Mouse (Mus musculus) thymus, adult 2 months (tissue): ENCODE data around the gene Hils1. TPM values are rescaled to one million over a fixed set of nuclear protein-coding genes. Genes with fewer than 3 reads are reported as not detected.

Source experiments
- DNase-seq: peaks from one replicate; pipeline ENCODE4 v3.0.0; 2021
- H3K27ac ChIP-seq: fragments of 200-500 bp; 2 replicates; pipeline ENCODE4 v1.5.1; 2012; ENCODE audit warnings: low read length, control low read depth; ENCODE audit not compliant: control insufficient read depth, insufficient read depth
- H3K27me3 ChIP-seq: fragments of 200-500 bp; 2 replicates; pipeline ENCODE4 v1.6.1; 2012; ENCODE audit warnings: mild to moderate bottlenecking, low read length, moderate library complexity, mixed read lengths; ENCODE audit not compliant: control insufficient read depth, insufficient read depth
- H3K36me3 ChIP-seq: fragments of 200-500 bp; 2 replicates; pipeline ENCODE4 v1.6.1; 2012; ENCODE audit warnings: mild to moderate bottlenecking, low read length, moderate library complexity; ENCODE audit not compliant: control insufficient read depth, insufficient read depth
- H3K4me1 ChIP-seq: fragments of 200-500 bp; replicated peaks from 2 replicates; pipeline ENCODE4 v1.6.1; 2012; ENCODE audit warnings: low read length; ENCODE audit not compliant: control insufficient read depth, insufficient read depth
- H3K4me3 ChIP-seq: fragments of 200-500 bp; 2 replicates; pipeline ENCODE4 v1.5.1; 2012; ENCODE audit warnings: mild to moderate bottlenecking, low read length, control low read depth, moderate library complexity; ENCODE audit not compliant: control insufficient read depth, insufficient read depth
- CTCF ChIP-seq: fragments of 200-500 bp; IDR thresholded peaks from 2 replicates; pipeline ENCODE4 v1.5.1; 2012; ENCODE audit warnings: mild to moderate bottlenecking, control low read depth, low read length, moderate library complexity, borderline replicate concordance; ENCODE audit not compliant: control insufficient read depth, poor library complexity, insufficient read depth; ENCODE audit errors: extremely low read depth
- POLR2A ChIP-seq: fragments of 200-500 bp; IDR thresholded peaks from 2 replicates; pipeline ENCODE4 v1.6.1; 2012; ENCODE audit warnings: mild to moderate bottlenecking, low read length, control low read depth, moderate library complexity; ENCODE audit not compliant: control insufficient read depth, poor library complexity, insufficient read depth; ENCODE audit errors: extremely low read depth
- WGBS: fragments of 180-500 bp; shearing (Covaris S2); methylation state at CpG from one replicate; pipeline ENCODE4 v1.1.7; 2018; 5-methylcytosine and 5-hydroxymethylcytosine counted together
- polyA plus RNA-seq: library from polyadenylated mRNA; depleted of rRNA; stranded (reverse); fragments of >200 nt; gene quantifications from 2 replicates; pipeline ENCODE4 v1.2.3, GENCODE M21; 2012

Hils1 gene
- polyA plus RNA-seq, 1 experiment, result 0.12 TPM

GRCm38 (mm10) chr11:94985822-94986221, 18.4 kb downstream of the Hils1 start:
- no peak for TF ChIP-seq CTCF
- TF ChIP-seq POLR2A, result no peak
- Histone ChIP-seq H3K4me1 (peaks cover 41% of the 10 kb centered on the region), H3K36me3 (no peaks in the 10 kb centered on the region), H3K4me3 (no peak overlapping the region), H3K27ac (no peak overlapping the region), H3K27me3 (no peaks in the 10 kb centered on the region)
- 82% methylated on average over 5 of the region's 5 CpGs for WGBS
- no peak for DNase-seq

DNA sequence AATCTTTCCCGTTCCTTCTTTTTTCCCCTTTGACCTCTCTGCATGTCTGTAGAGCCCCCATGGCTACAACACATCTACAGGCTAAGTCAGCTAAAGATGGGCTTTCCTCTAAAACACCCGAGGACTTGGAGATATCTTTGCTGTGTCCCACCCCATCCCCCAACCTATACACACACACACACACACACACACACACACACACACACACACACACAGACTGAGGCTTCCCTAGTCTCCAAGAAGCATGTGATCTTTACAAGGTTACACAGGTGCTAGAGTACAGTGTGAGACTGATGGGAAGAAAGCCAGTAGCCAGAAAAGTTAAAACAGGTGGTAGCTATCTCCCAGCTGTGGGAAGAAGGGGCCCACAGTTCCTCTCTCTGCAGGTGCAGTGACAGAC, 19.0 kb downstream of the Hils1 start:
- Histone ChIP-seq H3K4me1 (peaks cover 41% of the 10 kb centered on the region), H3K36me3 (no peaks in the 10 kb centered on the region), H3K27ac (no peak overlapping the region), H3K27me3 (no peaks in the 10 kb centered on the region), H3K4me3 (no peak overlapping the region)
- WGBS, result 54% methylated on average over 2 of the region's 2 CpGs
- TF ChIP-seq POLR2A (no peak), CTCF (no peak)
- DNase-seq, result peak; percentile 25

GRCm38 (mm10) chr11:94987341-94987740, 19.9 kb downstream of the Hils1 start:
- TF ChIP-seq CTCF (no peak), POLR2A (no peak)
- Histone ChIP-seq H3K36me3 (no peaks in the 10 kb centered on the region), H3K4me3 (no peak overlapping the region), H3K27me3 (no peaks in the 10 kb centered on the region), H3K4me1 (peaks cover 41% of the 10 kb centered on the region), H3K27ac (no peak overlapping the region)
- DNase-seq, result no peak
- WGBS, result 70% methylated on average over 6 of the region's 6 CpGs

GRCm38 (mm10) chr11:94987851-94988250, 20.5 kb downstream of the Hils1 start:
- TF ChIP-seq POLR2A, result no peak
- TF ChIP-seq CTCF, result no peak
- no peaks in the 10 kb centered on the region for H3K36me3 ChIP-seq
- H3K27me3 ChIP-seq, result no peaks in the 10 kb centered on the region
- WGBS, result 84% methylated on average over 8 of the region's 8 CpGs
- no peak overlapping the region for H3K4me3 ChIP-seq
- no peak overlapping the region for H3K27ac ChIP-seq
- H3K4me1 ChIP-seq, result peaks cover 45% of the 10 kb centered on the region
- no peak for DNase-seq

DNA sequence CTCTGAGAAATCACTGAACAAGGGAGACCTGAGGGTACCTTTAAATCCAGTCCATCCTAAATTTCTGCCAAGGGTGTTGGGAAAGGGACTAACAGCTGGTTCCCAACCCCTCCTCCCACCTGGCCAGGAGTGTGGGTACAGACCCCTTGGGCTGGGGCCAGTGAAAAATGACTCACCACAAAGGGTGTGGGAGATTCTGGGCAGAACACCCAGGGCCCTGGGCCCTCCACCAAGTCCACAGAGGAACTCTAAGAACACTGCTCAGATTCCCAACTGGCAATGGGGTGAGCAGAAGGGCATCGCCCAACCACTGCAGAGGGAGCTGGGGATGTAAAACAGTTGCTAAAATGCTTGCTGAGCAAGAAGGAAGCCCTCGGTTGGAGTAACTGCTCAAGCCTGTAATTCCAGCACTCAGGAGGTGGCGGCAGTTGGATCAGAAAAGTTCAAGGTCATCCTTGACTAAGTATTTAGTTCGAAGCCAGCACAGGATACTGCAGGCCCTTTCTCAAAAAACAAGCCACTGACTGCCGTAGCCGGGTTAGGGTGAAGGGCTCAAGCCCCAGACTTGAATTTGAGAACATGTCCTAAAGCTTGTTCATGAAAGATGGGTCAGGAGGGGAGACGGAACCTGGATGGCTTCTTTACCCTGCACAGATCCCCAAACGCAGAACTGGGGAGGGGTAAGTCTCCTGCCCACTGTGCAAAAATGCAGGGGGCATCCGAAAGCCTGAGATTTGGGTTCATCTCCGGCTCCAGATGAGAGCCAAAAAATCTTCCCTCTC, 21.6 kb downstream of the Hils1 start:
- peak overlapping the region; percentile 81 for H3K4me3 ChIP-seq

DNA sequence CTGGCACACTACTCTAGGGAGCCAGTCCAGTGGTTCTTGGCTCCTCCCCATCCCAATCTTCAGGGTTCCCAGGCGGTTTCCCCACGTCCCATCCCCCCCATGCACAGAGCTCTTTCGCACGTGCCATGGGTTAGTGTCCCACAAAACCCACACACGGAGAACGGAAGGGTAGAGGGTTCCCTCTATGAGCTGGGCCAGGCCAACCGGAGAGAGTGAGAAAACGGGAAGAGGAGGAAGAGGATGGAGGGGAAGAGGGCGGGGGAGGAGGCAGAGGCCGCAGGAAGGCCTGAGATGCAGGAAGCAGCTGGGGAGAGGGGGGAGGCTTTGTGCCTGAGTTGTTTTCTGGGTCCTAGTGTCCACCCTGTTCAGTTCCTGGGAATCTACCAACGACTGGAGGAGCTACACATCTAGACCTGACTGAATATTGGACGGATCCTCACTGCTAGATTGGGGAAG, 22.2 kb downstream of the Hils1 start:
- Histone ChIP-seq H3K27ac (peak overlapping the region; percentile 83), H3K4me3 (peak overlapping the region; percentile 81), H3K4me1 (peaks cover 59% of the 10 kb centered on the region), H3K27me3 (no peaks in the 10 kb centered on the region), H3K36me3 (no peaks in the 10 kb centered on the region)
- peak; percentile 89 for DNase-seq
- no peak for TF ChIP-seq CTCF
- peak; percentile 48; the same call in 1 of the 2 replicates for TF ChIP-seq POLR2A
- under 1% methylated on average over 12 of the region's 12 CpGs for WGBS

More for the DNA sequence above, 21.6 kb downstream of the Hils1 start:
- DNase-seq, result no peak
- Histone ChIP-seq H3K27me3 (no peaks in the 10 kb centered on the region), H3K36me3 (no peaks in the 10 kb centered on the region), H3K4me1 (peaks cover 56% of the 10 kb centered on the region), H3K27ac (peak overlapping the region; percentile 83)
- 39% methylated on average over 10 of the region's 10 CpGs for WGBS
- TF ChIP-seq POLR2A (no peak), CTCF (no peak)

GRCm38 (mm10) chr11:94990102-94990748, 22.8 kb downstream of the Hils1 start:
- WGBS, result 27% methylated on average over 6 of the region's 6 CpGs
- Histone ChIP-seq H3K27me3 (no peaks in the 10 kb centered on the region), H3K36me3 (no peaks in the 10 kb centered on the region), H3K27ac (peak overlapping the region; percentile 68), H3K4me1 (peaks cover 66% of the 10 kb centered on the region), H3K4me3 (peak overlapping the region; percentile 69)
- TF ChIP-seq CTCF (no peak), POLR2A (no peak)
- no peak for DNase-seq
